Mouse (Mus musculus) neutrophil, adult 5-6 weeks (primary cell): Measurements from ENCODE around the gene Lrrc26. TPM values are rescaled to one million over a fixed set of nuclear protein-coding genes. Genes with fewer than 3 reads are reported as not detected.
"Not testable (repeated sequence)": the region's sequence is repeated elsewhere in the genome, so short reads cannot be mapped to it uniquely, and the experiment has no call there.

Source experiments
- ATAC-seq: fragments of 151-379, 151-347 bp; 2 replicates; pipeline ENCODE4 v1.8.0; 2017; ENCODE audit warnings: mild to moderate bottlenecking, moderate TSS enrichment; ENCODE audit not compliant: insufficient number of reproducible peaks, poor library complexity, low FRiP score, severe bottlenecking; ENCODE audit errors: extremely low read depth
- total RNA-seq: library from RNA; stranded (forward); fragments of 200-1000 nt; gene quantifications from 2 replicates; pipeline ENCODE4 v1.2.3, GENCODE M21; 2017

The Lrrc26 gene
- not detected in 2 replicates for total RNA-seq

DNA sequence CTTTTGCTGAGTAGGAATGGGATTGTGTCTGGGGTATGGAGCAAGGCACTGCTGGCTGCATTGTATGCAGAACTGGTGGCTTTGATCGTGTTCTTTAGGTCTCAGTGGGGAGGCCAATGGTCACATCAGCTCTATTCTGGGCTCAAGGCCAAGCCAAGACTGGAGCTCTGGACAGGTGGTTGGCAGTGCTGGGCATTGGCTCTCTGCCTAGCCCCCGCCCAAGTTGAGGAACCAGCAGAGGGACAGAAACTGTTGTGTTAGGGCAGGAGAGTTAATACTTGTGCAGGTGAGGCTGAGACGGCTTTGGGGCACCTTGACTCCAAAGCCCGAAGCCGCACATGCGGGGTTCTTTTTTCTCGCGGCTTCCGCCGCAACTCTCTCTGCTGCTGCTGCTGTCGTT is at the start of gene Lrrc26:
Lrrc26 (plus strand) TSS at position 265 of the 400 bp plus-strand sequence.
- no peak for ATAC-seq

DNA sequence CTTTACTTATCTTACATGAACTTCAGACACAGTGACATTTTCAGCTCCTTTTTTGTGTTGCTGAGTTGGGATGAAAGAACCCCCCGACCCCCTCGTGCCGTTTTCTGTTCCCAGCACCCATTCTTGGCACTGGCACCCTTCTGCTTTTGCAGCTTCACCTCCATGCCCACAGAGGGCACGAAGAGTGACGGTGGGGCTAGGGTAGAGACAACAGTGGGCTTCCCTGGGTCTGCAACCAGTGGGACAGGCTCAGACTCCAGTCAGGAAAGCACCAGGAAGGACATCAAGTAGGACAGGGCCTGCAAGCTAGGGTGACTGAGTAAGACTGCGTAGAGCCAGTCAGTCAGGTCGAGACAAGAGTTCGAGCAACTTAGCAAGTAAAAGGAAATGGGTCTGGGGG is 49.4 kb upstream of the Lrrc26 start:
- no peak for ATAC-seq

DNA sequence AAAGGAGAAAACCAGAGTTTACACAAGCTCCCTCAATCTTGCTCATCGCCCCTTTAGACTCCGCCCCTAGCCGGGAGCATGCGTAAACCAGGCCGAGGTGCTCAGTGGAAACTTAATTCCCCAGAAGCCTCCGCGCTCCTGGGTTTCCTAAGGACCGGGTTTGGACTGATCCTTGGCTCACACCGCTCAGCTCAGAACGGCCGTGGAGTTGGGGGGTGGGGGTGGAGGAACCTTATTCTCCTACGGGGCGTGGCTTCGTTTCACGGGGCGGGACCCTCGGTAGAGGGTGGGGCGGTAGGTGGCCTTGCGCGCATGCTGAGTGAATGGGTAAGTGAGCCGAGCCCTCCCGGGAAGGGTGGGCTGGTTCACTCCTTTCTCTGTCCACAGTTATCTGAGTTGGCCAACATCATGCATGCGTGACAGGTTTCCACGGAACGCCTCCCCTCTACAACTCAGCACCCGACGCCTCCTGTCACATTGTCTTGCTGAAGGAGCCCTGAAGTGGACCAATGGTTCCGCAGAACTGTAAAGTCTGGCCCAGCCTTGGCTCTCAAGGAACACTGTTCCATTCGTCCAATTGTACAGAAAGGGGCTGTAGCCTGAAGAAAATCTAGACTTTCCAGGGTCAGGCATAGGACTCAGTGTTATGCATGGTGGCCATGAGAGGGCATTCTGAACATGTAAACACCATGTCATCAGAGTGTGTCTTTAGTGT is 48.8 kb upstream of the Lrrc26 start:
- ATAC-seq = 0 out of 2 replicates have a peak, but pooled peaks have one; percentile 15

DNA sequence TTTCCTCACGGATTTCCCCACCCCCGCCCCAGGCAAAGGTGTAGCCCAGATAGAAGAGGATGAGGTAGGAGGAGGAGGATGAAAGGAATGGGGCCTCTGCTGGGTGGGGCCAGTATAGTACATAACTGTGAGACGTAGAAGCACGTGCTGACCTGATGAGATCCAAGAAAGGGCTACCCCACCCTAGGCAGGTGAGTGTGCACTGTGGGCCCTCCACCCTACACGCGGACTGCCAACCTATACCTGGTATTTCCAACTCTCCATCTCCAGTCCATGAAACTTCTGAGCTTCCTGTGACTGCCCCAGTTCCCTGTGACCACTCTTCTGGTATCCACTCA is 48.3 kb upstream of the Lrrc26 start:
- no peak for ATAC-seq

DNA sequence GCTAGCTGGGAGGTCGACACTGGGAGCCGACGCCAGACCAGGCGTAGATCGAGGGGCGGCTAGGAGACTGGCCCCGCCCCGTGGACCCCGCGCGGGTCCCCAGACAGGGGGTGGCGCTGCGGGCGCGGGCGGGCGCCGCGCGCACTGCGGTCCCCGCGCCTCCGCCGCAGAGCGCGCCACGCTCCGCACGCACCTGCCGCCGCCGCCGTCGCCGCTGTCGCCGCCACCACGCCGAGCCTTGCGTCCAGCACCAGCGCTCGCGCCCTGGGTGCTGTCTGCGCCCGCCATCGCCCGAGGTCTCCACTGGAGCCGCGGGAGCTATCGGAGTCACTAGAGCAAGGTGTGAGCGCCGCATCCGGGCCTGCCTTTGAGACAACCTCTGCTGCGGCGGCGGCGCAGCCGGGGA is 47.6 kb upstream of the Lrrc26 start, which contains the start of the genes Rnf208 and Cysrt1:
Rnf208 (plus strand) TSS at position 155 of the 406 bp plus-strand sequence.
Cysrt1 (minus strand) TSS at position 352 of the 406 bp plus-strand sequence.
- no peak for ATAC-seq

DNA sequence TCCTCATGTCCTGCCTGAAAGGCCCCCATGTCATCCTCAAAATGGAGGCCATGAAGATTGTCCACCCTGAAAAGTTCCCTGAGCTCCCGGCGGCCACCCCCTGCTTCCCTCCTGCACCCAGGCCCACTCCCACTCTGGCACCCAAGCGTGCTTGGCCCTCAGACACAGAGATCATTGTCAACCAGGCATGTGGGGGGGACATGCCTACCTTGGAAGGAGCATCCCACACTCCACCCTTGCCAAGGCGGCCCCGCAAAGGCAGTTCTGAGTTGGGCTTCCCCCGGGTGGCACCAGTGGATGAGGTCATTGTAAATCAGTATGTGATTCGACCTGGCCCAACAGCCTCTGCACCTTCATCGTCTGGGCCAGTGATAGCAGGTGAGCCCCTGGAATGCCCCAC is 46.4 kb upstream of the Lrrc26 start:
- no peak for ATAC-seq

DNA sequence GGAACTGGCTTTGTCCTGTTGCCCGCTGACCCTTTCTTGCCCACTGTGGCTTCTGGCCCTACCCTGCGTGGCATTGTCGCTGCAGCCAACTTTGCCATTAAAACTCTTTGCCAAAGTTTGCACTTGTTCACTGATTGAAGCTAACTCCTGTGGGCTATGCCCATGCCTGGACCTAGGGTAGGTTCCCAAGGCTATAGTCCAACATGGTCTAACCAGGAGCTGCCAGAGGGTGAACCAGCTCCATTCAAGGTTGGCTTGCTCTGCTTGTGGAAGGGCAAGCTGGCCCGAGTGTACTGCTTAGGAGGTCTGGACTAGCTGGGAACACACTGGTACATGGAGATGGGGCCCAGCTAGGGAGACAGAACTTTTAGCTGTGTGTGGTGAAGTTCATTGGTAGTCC is 45.6 kb upstream of the Lrrc26 start:
- no peak for ATAC-seq

DNA sequence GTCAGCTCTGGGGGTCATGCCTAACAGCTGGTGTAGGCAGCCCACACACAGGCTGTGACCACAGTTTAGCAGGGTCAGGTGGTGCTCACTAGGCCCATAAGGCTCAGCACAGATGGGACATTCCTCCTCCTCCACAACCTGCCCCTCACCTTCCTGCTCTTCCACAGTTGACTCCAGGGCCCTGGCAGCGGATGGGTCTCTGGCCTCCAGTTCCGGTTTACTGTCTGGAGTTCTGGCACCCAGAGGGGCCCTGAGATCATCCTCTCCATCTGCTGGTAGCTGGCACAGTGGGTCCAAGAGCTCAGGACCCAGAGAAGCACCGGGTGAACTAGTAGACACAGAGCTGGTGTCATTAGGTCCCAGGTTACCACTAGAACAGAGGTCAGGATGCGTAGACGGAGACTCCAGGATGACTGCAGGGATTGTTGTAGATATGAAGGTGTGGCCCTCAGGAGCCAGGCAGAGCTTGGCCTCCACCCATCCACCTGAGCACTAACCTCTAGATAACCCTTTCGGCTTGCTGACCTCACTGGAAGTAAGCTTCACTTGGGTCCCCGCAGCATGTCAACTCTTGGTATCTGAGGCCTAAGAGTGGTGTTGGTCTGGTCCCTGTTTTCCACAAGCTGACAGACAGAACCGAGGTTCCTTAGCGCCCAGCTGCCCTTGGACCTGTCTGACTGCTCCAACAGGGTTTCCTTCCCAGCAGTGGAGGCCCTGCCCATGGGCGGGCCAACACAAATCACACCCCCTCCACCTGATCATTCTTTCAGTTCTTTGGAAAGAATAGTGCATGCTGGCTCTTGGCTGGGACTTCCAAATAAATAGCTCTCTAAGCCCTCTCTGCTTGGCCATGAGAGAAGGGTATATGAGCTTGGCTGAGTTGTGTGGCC is 43.3 kb upstream of the Lrrc26 start, which contains the start of gene AL732309.1:
AL732309.1 (minus strand) TSS at position 681 of the 890 bp plus-strand sequence.
- ATAC-seq = no peak

DNA sequence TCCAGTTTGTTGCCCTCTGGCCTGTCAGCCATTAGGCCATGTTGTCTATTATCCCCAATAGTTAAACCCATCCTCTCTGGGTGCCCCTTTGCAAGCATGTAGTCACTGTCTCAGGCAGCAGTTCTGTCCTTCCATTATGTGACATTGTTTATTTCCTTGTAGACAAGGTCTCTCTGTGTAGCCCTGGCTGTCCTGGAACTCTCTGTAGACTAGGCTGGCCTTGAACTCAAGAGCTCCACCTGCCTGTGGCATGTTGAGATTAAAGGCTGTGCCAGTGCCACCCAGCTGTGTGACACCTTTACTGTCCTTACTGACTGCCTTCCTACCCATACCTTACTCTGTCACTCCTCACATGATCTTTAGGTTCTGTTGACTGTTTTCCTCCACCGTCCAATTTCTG is 37.4 kb upstream of the Lrrc26 start:
- ATAC-seq = no peak

DNA sequence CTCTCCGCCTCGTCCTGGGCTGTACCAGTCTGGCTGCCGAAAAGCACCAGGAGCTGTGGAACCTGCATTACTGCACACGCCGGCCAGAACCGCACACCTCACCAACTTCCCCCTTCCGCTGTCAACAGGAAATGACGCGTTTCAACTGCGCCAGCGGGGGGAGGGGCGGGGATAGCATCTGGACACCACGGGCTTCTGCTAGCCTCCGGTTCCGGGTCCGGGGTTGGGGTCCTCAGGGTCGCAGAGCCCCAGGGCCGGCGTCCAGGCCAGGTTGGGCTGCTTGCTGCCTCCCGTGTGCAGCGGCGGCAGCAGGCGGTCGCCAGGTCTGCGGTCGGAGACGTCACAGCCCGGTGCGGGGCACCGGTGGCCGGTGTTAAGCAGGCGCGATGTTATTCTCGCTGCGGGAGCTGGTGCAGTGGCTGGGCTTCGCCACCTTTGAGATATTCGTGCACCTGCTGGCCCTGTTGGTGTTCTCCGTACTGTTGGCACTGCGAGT is 34.4 kb upstream of the Lrrc26 start, which contains the start of gene Tmem203:
Tmem203 (plus strand) TSS at position 156 of the 496 bp plus-strand sequence.
- ATAC-seq = peak; percentile 95

DNA sequence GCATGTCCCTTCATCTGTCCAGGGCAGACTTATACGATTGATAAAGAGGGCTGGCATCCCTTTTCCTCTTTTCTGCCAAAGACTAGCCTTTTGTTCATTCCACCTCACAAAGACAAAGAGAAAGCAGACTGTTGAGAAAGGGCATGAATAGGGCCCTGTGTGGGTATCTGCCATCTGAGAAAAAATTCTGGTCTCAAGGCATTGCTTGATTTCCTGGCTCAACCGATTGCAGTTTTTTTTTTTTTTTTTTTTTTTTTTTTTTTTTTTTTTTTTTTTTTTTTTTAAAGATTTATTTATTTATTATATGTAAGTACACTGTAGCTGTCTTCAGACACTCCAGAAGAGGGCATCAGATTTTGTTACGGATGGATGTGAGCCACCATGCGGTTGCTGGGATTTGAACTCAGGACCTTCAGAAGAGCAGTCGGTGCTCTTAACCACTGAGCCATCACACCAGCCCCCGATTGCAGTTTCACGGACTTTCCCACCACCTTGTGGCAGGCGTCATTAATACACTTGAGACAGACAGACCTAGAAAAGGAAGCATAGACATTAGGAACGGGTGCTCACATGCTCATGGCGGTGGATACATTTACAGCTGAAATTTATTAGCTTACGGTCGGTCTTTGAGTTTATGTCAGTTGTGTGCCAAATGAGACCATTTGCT is 33.1 kb upstream of the Lrrc26 start:
- peak; percentile 49 for ATAC-seq

DNA sequence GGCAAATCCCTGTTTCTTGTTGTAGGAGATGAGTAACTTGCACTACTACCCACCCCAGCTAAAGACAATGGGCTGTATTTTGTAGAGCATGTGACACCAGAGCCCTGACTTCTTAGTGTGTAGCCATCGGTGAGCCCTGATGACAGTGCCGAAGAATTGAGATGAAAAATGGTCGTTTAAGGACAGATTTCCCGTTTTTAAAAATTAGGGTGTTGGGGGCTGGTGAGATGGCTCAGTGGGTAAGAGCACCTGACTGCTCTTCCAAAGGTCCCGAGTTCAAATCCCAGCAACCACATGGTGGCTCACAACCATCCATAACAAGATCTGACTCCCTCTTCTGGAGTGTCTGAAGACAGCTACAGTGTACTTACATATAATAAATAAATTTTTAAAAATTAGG is 32.5 kb upstream of the Lrrc26 start:
- ATAC-seq = not testable (repeated sequence)

DNA sequence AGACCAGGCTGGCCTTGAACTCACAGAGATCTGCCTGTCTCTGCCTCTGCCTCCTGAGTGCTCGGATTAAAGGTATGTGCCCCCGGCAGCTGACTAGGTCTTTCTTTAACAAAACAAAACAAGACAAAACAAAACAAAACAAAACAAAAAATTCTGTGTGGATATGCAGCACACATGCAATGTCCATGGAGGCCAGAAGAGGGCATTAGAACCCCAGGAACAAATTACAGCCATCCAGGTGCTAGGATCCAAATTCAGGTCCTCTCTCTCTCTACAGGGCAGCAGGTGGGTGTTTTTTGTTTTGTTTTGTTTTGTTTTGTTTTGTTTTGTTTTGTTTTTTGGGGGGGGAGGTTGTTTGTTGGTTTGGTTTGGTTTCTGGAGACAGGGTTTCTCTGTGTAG is 30.8 kb upstream of the Lrrc26 start:
- no peak for ATAC-seq

DNA sequence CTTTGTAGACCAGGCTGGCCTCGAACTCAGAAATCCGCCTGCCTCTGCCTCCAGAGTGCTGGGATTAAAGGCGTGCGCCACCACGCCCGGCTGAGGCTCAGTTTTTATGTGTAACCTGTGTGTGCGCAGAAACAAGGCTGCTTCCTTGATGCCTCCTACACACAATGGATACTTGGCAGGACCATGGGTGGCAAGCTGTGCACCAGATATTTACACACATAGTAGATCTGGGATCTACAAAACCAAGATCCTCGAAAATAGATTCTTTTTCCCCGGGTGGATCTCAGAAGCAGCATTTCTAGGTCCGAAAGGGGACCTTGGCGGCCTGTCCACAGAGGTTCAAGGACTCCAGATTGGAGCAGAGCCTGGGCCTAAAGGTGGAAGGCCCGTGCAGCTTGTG is 27.8 kb upstream of the Lrrc26 start:
- ATAC-seq = no peak; the same call in 1 of the 2 replicates

DNA sequence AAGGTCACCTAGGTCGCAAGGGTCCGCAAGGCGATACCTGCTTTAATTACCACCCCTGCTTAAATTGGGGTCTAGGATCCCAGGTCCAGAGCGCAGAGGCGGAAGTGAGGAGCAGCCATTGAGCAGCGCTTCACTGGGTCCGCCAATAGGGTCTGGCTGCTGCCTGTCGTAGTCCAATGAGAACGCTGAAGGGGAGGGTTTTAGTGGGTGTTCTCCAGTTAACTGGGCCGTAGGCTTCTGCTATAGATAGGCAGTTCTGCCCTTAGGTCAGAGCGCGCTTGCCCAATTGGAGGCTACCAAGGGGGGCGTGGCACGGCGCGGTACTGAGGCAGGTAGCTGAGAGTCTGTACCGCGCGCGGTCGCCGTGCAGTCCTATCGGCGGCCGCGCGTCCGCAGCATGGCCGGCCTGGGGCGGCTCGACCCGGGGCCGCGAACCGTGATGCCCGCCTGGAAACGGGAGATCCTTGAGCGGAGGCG is 27.4 kb upstream of the Lrrc26 start, which contains the start of gene Tprn:
Tprn (plus strand) TSS at position 328 of the 477 bp plus-strand sequence.
- ATAC-seq = peak; percentile 98

DNA sequence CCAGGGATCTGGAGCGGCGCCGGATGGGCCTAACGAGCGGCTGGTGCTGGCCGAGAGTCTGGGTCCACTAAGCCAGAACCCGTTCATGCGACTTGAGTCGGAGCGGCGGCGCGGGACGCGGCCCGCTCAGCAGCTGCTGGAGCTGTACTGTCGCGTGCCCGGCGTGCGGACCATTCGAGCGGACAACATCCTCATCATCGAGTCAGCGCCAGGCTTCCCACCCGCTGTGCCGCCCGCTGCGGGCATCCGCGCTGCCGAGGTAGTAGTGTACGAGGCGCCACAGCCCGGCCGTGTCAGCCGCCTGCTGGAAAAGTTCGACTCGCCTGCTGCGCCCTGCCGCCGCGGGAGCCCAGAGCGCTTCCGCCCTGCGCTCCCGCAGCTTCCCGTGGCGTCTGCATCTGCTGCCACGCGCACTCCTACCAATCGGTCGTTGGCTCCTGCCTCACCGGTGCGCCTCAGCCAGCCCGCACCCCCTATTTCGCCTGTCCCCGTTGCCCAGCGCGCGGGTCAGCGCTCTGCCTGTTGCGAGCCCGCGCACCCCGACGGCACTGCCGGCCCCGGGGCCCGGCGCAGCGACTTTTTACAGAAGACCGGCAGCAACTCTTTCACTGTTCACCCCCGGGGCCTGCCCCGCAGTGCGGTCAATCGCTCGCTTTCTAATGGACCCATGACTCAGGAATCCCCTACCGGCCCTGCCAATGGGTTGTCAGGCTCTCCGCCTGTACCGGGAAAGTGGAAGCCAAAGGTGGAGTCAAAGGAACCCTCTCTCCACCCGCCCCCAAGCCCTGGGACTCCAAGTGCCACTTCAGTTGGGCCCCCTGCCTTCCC is 26.7 kb upstream of the Lrrc26 start:
- no peak for ATAC-seq

DNA sequence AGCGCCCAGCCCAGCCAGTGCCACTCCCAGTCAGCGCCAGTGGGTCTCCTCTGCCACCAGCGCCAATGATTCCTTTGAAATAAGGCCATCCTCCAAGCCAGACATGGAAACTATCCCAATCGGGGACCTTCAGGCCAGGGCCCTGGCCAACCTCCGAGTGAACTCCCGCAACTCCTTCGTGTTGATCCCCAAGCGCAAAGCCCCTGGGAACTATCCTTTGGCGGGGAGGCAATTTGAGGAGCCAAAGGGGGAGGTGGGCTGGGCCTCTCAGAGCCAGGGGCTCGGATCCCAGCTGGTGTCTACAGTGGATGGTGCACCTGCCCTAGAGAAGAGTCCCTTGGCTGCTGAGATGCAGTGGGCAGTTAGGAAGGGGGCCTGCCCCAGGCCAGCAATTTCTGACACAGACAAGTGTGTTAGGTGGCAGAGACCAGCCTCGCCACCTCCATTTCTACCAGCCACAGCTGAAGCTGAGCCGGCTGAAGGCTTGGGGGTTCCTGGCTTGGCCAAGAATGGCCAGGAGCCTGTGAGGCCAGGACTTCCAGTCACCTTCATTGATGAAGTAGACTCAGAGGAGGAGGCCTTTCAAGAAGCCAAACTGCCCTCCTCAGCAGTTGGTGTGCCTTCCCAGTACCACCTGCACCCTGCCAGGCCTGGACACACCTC is 26.0 kb upstream of the Lrrc26 start:
- no peak for ATAC-seq

DNA sequence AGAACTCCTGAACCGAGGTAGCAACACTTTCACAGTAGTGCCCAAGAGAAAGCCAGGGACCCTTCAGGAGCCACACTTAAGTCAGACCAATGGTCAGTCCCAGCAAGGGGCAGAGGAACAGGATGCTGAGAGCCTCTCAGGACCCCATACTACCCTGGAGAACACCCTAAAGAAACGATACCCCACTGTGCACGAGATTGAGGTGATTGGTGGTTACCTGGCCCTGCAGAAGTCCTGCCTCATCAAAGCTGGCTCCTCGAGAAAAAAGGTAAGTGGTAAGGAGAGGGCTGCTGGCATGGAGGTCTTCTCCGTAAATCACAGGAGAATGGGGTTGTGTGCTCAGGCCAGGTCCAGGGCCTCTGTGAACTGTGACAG is 25.4 kb upstream of the Lrrc26 start:
- ATAC-seq = no peak
